Comparison of ENCODE assay signal across 8 mouse cellular contexts in the genomic region with DNA sequence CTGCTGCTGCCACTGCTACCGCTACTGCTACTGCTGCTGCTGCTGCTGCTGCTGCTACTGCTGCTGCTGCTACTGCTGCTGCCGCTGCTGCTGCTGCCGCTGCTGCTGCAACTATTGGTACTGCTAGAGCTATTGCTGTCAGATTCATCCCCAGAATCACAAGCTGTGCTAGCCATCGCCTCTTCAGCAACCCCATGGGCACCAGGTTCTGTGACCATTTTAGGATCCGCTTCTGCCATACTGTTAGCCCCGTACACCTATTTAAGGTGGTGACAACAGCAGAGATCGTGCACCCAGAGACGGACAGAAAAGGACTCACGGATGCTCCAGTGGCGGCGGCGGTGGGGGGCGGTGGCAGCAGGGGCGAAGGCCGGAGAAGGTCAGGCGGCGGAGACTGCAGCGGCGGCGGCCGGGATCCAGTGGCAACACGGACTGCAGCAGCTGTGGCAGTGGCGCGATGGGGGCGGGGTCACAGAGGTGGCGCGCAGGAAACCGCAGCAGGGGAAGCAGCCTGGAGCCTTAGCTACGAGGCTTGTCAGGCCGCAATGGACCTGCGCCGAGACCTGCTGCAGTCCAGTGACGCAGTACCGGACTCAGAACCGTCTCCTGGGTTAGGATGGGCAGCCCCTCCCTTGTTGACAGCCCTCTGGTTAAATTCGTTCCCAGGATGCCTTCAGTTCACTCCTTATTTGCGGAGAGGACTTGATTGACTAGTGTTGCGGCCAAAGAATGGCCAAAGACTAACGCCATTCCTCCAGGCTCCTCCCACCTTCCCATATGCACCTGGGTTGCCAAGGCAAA. TPM values are rescaled to one million over a fixed set of nuclear protein-coding genes. Genes with fewer than 3 reads are reported as not detected.
DNase-seq lines count a peak whose midpoint lies in the region; ATAC-seq and TF ChIP-seq lines count a peak whose summit lies in the region.

A gene (minus strand): TSS at position 621 of the 801 bp plus-strand sequence.

- H3K27me3 ChIP-seq in limb, embryonic 11.5 days (ENCODE audit: control insufficient read depth, insufficient read depth, low read length), result no peaks in the 10 kb centered on the region
- H3K27me3 ChIP-seq in midbrain, embryonic 12.5 days, result no peaks in the 10 kb centered on the region

- peak within 1 kb of the TSS; percentile 45 for H3K4me3 ChIP-seq in limb, embryonic 11.5 days (ENCODE audit: low read depth, low read length)
- peak within 1 kb of the TSS; percentile 58 for H3K4me3 ChIP-seq in midbrain, embryonic 12.5 days

- H3K9me3 ChIP-seq in limb, embryonic 11.5 days (ENCODE audit: control insufficient read depth, low read length), result no peaks in the 10 kb centered on the region
- H3K9me3 ChIP-seq in midbrain, embryonic 12.5 days, result no peaks in the 10 kb centered on the region

- H3K36me3 ChIP-seq in limb, embryonic 11.5 days (ENCODE audit: control insufficient read depth, insufficient read depth, low read length), result no peaks in the 10 kb centered on the region
- no peaks in the 10 kb centered on the region for H3K36me3 ChIP-seq in midbrain, embryonic 12.5 days

- H3K27ac ChIP-seq in limb, embryonic 11.5 days (replicated peaks; ENCODE audit: low read depth, low read length), result no peak within 1 kb of the TSS
- peak within 1 kb of the TSS; percentile 70 for H3K27ac ChIP-seq in midbrain, embryonic 12.5 days (replicated peaks)

- H3K9ac ChIP-seq in limb, embryonic 11.5 days (ENCODE audit: low read length), result peak within 1 kb of the TSS; percentile 49; the same call in 1 of the 2 replicates
- H3K9ac ChIP-seq in midbrain, embryonic 12.5 days (replicated peaks), result peak within 1 kb of the TSS; percentile 52

- peak within 1 kb of the TSS; percentile 43 for H3K4me2 ChIP-seq in limb, embryonic 11.5 days (ENCODE audit: low read depth, severe bottlenecking)
- H3K4me2 ChIP-seq in midbrain, embryonic 12.5 days (replicated peaks), result peak within 1 kb of the TSS; percentile 49

- no peak for TF ChIP-seq POLR2A in brain, embryonic 14.5 days (IDR thresholded peaks at IDR 0.05; ENCODE audit: borderline replicate concordance, extremely low read depth, insufficient read depth, insufficient read length, poor library complexity, severe bottlenecking)

- ATAC-seq in erythroblast, adult 5-6 weeks (replicated peaks; ENCODE audit: low FRiP score, poor library complexity, severe bottlenecking), result peak; percentile 72
- ATAC-seq in limb, embryonic 11.5 days (ENCODE audit: insufficient number of reproducible peaks, low FRiP score, low TSS enrichment, low read depth), result peak; percentile 96
- ATAC-seq in midbrain, embryonic 12.5 days (ENCODE audit: low FRiP score, low read depth), result peak; percentile 99

- 6% methylated on average over 36 of the region's 39 CpGs for WGBS in limb, embryonic 11.5 days
- WGBS in midbrain, embryonic 12.5 days, result 9% methylated on average over 35 of the region's 39 CpGs

- no peak for TF ChIP-seq CTCF in brain, embryonic 14.5 days (IDR thresholded peaks at IDR 0.05; ENCODE audit: borderline replicate concordance, extremely low read depth, insufficient read depth, insufficient read length)

- DNase-seq in 416B (ENCODE audit: low read depth), result peak; percentile 94
- DNase-seq in brain, embryonic 14.5 days (ENCODE audit: low read depth), result peak; percentile 95
- DNase-seq in heart, adult 9 months (ENCODE audit: low spot score in 2 of 2), result peak; percentile 74 to 75
- DNase-seq in kidney, adult 8-10 months, result peak; percentile 82 to 85
- DNase-seq in limb, embryonic 11.5 days (ENCODE audit: low spot score), result peak; percentile 66
- DNase-seq in spleen, adult 18-20 months, result peak; percentile 10 to 23

- no peaks in the 10 kb centered on the region for H3K4me1 ChIP-seq in limb, embryonic 11.5 days (ENCODE audit: control insufficient read depth, insufficient read depth, low read length)
- no peaks in the 10 kb centered on the region for H3K4me1 ChIP-seq in midbrain, embryonic 12.5 days

RNA-seq across cellular contexts. Expression of the gene that starts here (rescaled TPM):
- 17.6 and 26.2 TPM in 2 replicates for polyA plus RNA-seq in brain, embryonic 14.5 days (2012; rRNA removed)
- not detected in 2 replicates for total RNA-seq in erythroblast, adult 5-6 weeks (2015; ENCODE audit: low replicate concordance)
- total RNA-seq in erythroblast, adult 5-6 weeks (2017; ENCODE audit: low replicate concordance), result not detected in 2 replicates
- 5.6 and 6.0 TPM in 2 replicates for polyA plus RNA-seq in limb, embryonic 11.5 days (2014; fragmentation: Nextera tagmentation; extraction: Ambion mirVana)
- 18.0 and 21.1 TPM in 2 replicates for polyA plus RNA-seq in midbrain, embryonic 12.5 days (2016; fragmentation: Nextera tagmentation; extraction: Ambion mirVana)

Comparison
In these comparisons a context has a peak if more than half of its experiments do, and no peak if none do; other contexts are left out.
1. Peak in ATAC-seq in erythroblast, adult 5-6 weeks; RNA of the gene not detected or under 1 TPM.
2. DNase-seq: peak in every context shown above with its lines; median percentile 95 in brain, embryonic 14.5 days; 94 in 416B; 84 in kidney, adult 8-10 months; 74 in heart, adult 9 months; 66 in limb, embryonic 11.5 days; 16 in spleen, adult 18-20 months.